Mouse (Mus musculus) ES-E14 (cell line): ENCODE data around the gene Fsip1. TPM values are rescaled to one million over a fixed set of nuclear protein-coding genes. Genes with fewer than 3 reads are reported as not detected.

Experiments used
- DNase-seq: peaks from one replicate; pipeline ENCODE4 v3.0.0-alpha.2; 2013; ENCODE audit warnings: low read depth, low spot score
- H3K27ac ChIP-seq: 2 replicates; pipeline ENCODE4 v1.5.1; 2012; ENCODE audit warnings: low read depth, mild to moderate bottlenecking, low read length, moderate library complexity, mixed read lengths; ENCODE audit not compliant: poor library complexity, insufficient read depth, severe bottlenecking
- H3K36me3 ChIP-seq: 2 replicates; pipeline ENCODE4 v1.6.1; 2012; ENCODE audit warnings: mild to moderate bottlenecking, low read length, moderate library complexity, mixed read lengths; ENCODE audit not compliant: control insufficient read depth, poor library complexity, insufficient read depth, severe bottlenecking
- H3K4me1 ChIP-seq, 2 experiments: fragments of 150-350 bp in 1 of 2; sonication (generic) in 1 of 2; 2 replicates each; pipeline ENCODE4 v1.6.1; 2012; ENCODE audit warnings: low read length in 2 of 2, mild to moderate bottlenecking in 1 of 2, mixed read lengths in 1 of 2; ENCODE audit not compliant: control insufficient read depth in 2 of 2, insufficient read depth in 2 of 2, poor library complexity in 1 of 2
- H3K4me3 ChIP-seq, 2 experiments: fragments of 150-350 bp in 1 of 2; sonication (generic) in 1 of 2; 2 replicates each; pipeline ENCODE4 v1.5.1; 2012; ENCODE audit warnings: low read length in 2 of 2, low read depth in 1 of 2, mild to moderate bottlenecking in 1 of 2, mixed read lengths in 1 of 2; ENCODE audit not compliant: insufficient read depth in 1 of 2, poor library complexity in 1 of 2, severe bottlenecking in 1 of 2
- H3K9ac ChIP-seq: 2 replicates; pipeline ENCODE4 v1.6.1; 2012; ENCODE audit warnings: low read depth, mild to moderate bottlenecking, low read length, mixed read lengths; ENCODE audit not compliant: poor library complexity, insufficient read depth, severe bottlenecking
- H3K9me3 ChIP-seq: fragments of 150-350 bp; sonication (generic); 2 replicates; pipeline ENCODE4 v1.6.1; 2012; ENCODE audit warnings: low read depth, mild to moderate bottlenecking, low read length; ENCODE audit not compliant: control insufficient read depth, insufficient read depth
- CHD2 ChIP-seq: IDR thresholded peaks from 2 replicates; pipeline ENCODE4 v1.6.1; 2014; ENCODE audit warnings: mild to moderate bottlenecking, low read depth, low read length, inconsistent platforms
- HCFC1 ChIP-seq: IDR thresholded peaks from 2 replicates; pipeline ENCODE4 v1.6.1; 2012; ENCODE audit warnings: low read length, inconsistent platforms, borderline replicate concordance; ENCODE audit not compliant: insufficient read depth
- MAFK ChIP-seq: IDR thresholded peaks from 2 replicates; pipeline ENCODE4 v1.6.1; 2014; ENCODE audit warnings: mild to moderate bottlenecking, low read depth, low read length, inconsistent platforms; ENCODE audit not compliant: insufficient read depth
- ZC3H11A ChIP-seq: IDR thresholded peaks from 2 replicates; pipeline ENCODE4 v1.6.1; 2012; ENCODE audit warnings: low read depth, mild to moderate bottlenecking, inconsistent platforms, low read length, borderline replicate concordance
- ZNF384 ChIP-seq: IDR thresholded peaks from 2 replicates; pipeline ENCODE4 v1.6.1; 2012; ENCODE audit warnings: low read depth, low read length, inconsistent platforms
- in situ Hi-C, 2 experiments: fragments of 600-800 bp; cut with MboI; formaldehyde crosslinking; loops; one replicate each; pipeline ENCODE4 v1.15.1; 2025; ENCODE audit warnings: low sequenced_read_pairs in 2 of 2, inconsistent platforms in 1 of 2; ENCODE audit not compliant: unreplicated experiment in 2 of 2
- total RNA-seq: library from RNA; depleted of rRNA; stranded (reverse); fragments of 300-350 nt; gene quantifications from 2 replicates; pipeline ENCODE4 v1.2.3, GENCODE M21; 2012

Gene Fsip1
- total RNA-seq, 1 experiment, result 0.85 TPM

- H3K36me3 ChIP-seq, result no peaks in the 10 kb centered on the region
- H3K9me3 ChIP-seq, result no peaks in the 10 kb centered on the region
- H3K9ac ChIP-seq, result no peak overlapping the region
- no peak overlapping the region for H3K4me3 ChIP-seq
- TF ChIP-seq MAFK (no peak), CHD2 (no peak), ZNF384 (no peak), ZC3H11A (no peak)
- H3K27ac ChIP-seq, result no peak overlapping the region
- in situ Hi-C loops, result no loop called here
- no peak for DNase-seq
- peaks cover 0 to 3% of the 10 kb centered on the region in 2 experiments; a peak in 1 of 4 replicates for H3K4me1 ChIP-seq
Observed at GRCm38 (mm10) chr2:118203739-118204461, 52.9 kb downstream of the Fsip1 start.

GRCm38 (mm10) chr2:118202934-118203333 lies 53.8 kb downstream of the Fsip1 start:
- Histone ChIP-seq H3K27ac (no peak overlapping the region), H3K9ac (no peak overlapping the region), H3K36me3 (no peaks in the 10 kb centered on the region), H3K9me3 (no peaks in the 10 kb centered on the region), H3K4me1 (peaks cover 0 to 3% of the 10 kb centered on the region in 2 experiments; a peak in 1 of 4 replicates), H3K4me3 (no peak overlapping the region)
- DNase-seq, result no peak
- in situ Hi-C loops, result no loop called here
- TF ChIP-seq CHD2, result no peak
- TF ChIP-seq ZNF384, result no peak
- TF ChIP-seq ZC3H11A, result no peak
- TF ChIP-seq HCFC1, result no peak
- no peak for TF ChIP-seq MAFK

- H3K27ac ChIP-seq, result no peak overlapping the region
- no peak overlapping the region for H3K9ac ChIP-seq
- no peaks in the 10 kb centered on the region for H3K9me3 ChIP-seq
- no peak overlapping the region for H3K4me3 ChIP-seq
- H3K36me3 ChIP-seq, result no peaks in the 10 kb centered on the region
- no peak for DNase-seq
- in situ Hi-C loops, result no loop called here
- peaks cover 0 to 3% of the 10 kb centered on the region in 2 experiments; a peak in 1 of 4 replicates for H3K4me1 ChIP-seq
- no peak for TF ChIP-seq ZNF384
- TF ChIP-seq HCFC1, result no peak
- no peak for TF ChIP-seq ZC3H11A
- TF ChIP-seq CHD2, result no peak
- TF ChIP-seq MAFK, result no peak
Observed at GRCm38 (mm10) chr2:118201983-118202382, 54.8 kb downstream of the Fsip1 start.

GRCm38 (mm10) chr2:118199867-118200266 lies 56.9 kb downstream of the Fsip1 start:
- H3K9ac ChIP-seq, result no peak overlapping the region
- no peak overlapping the region for H3K4me3 ChIP-seq
- no peak for TF ChIP-seq CHD2
- TF ChIP-seq MAFK, result no peak
- TF ChIP-seq ZNF384, result no peak
- peak; percentile 85 for TF ChIP-seq ZC3H11A
- TF ChIP-seq HCFC1, result no peak
- DNase-seq, result peak; percentile 69
- H3K4me1 ChIP-seq, result peaks cover 0 to 4% of the 10 kb centered on the region in 2 experiments; a peak in 1 of 4 replicates
- no peaks in the 10 kb centered on the region for H3K9me3 ChIP-seq
- no peaks in the 10 kb centered on the region for H3K36me3 ChIP-seq
- in situ Hi-C loops, result no loop called here
- H3K27ac ChIP-seq, result no peak overlapping the region

- no peaks in the 10 kb centered on the region for H3K36me3 ChIP-seq
- peaks cover 0 to 4% of the 10 kb centered on the region in 2 experiments; a peak in 1 of 4 replicates for H3K4me1 ChIP-seq
- no peak for DNase-seq
- H3K9ac ChIP-seq, result no peak overlapping the region
- no peak for TF ChIP-seq MAFK
- TF ChIP-seq CHD2, result no peak
- TF ChIP-seq ZC3H11A, result no peak
- TF ChIP-seq HCFC1, result no peak
- no peak for TF ChIP-seq ZNF384
- H3K4me3 ChIP-seq, result no peak overlapping the region
- no peaks in the 10 kb centered on the region for H3K9me3 ChIP-seq
- in situ Hi-C loops, result no loop called here
- H3K27ac ChIP-seq, result no peak overlapping the region
Observed at GRCm38 (mm10) chr2:118196966-118197365, 59.8 kb downstream of the Fsip1 start.
